Mouse (Mus musculus) liver, adult 2 months (tissue): ENCODE measurements around the gene Clec2g.

ENCODE experiments used
- CTCF ChIP-seq: fragments of 200-500 bp; IDR thresholded peaks from 2 replicates; pipeline ENCODE4 v1.5.1; 2011; ENCODE audit warnings: low read depth, low read length, control low read depth
- POLR2A ChIP-seq: fragments of 200-500 bp; IDR thresholded peaks from 2 replicates; pipeline ENCODE4 v1.6.1; 2011; ENCODE audit warnings: low read length, control low read depth; ENCODE audit not compliant: insufficient read depth; ENCODE audit errors: extremely low read depth

DNA sequence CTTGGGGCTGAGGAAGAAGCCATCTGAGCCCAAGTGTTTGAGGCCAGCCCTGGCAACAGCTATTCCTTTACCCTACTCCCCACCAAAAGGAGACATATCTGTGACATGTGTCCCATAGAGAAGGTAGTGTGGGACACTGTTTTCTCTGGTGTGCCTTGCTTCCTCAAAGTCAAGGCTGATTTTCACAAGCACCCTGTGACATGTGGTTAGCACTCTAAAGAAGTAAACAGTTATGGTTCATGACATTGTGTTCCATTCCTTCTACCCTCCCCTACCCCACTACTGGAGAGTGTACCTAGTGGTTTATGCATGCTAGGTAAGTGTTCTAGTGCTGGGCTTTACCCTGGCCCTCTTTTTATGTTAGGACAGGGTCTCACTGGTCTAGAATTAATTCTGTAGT, 42.0 kb downstream of the Clec2g start:
- TF ChIP-seq CTCF, result no peak
- TF ChIP-seq POLR2A, result no peak
